Mouse (Mus musculus): ENCODE results near the gene Elf3. TPM values are rescaled to one million over a fixed set of nuclear protein-coding genes. Genes with fewer than 3 reads are reported as not detected.

Elf3 gene
- total and polyA plus RNA-seq, 3 experiments = 14.6 to 52.1 (median 28.6) TPM

- TF ChIP-seq UBTF (IDR thresholded peaks at IDR 0.05; ENCODE audit: low read depth, low read length) = no peak
These were observed 23.5 kb upstream of the Elf3 start (continued) for GRCm38 (mm10) chr1:135281841-135282240.

DNA sequence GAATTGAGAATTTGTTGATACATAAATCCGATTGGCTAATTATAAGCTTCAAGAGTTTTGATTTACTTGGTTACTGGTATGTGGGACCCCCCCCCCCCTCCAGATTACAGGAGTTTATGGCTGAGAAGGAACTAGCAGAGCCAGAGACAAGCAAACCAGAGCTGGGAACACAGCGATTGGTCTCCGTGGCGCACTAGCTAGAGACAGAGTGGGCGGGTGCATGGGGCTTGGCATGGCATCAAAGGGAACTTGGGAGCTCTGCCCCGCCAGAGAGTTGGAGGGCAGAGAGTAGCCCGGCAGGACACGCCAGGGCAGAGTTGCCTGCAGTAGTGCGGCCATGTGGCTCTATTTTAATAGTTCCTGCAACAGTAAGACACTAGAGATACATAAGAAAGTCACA lies 22.3 kb upstream of the Elf3 start:
- Histone ChIP-seq H3K9ac (ENCODE audit: insufficient read depth, low read depth) (no peak overlapping the region), H3K4me2 (ENCODE audit: insufficient read depth, low read depth, poor library complexity, severe bottlenecking) (no peak overlapping the region), H3K4me1 (ENCODE audit: control insufficient read depth in 1 of 2, insufficient read depth in 2 of 2) (peaks cover 3 to 30% of the 10 kb centered on the region in 2 experiments; a peak in 3 of 4 replicates), H3K9me3 (replicated peaks; ENCODE audit: low read length) (no peaks in the 10 kb centered on the region), H3K79me2 (replicated peaks; ENCODE audit: control insufficient read depth, extremely low read depth, insufficient read depth, poor library complexity, severe bottlenecking) (peaks cover 33% of the 10 kb centered on the region), H3K36me3 (replicated peaks in 1 of 2; ENCODE audit: control insufficient read depth in 1 of 2, insufficient read depth in 1 of 2, low read length in 1 of 2) (peaks cover 29 to 54% of the 10 kb centered on the region in 2 experiments), H3K4me3 (replicated peaks in 1 of 3; ENCODE audit: low read depth in 2 of 3, low read length in 2 of 3, poor library complexity in 1 of 3) (no peak overlapping the region), H3K27ac (ENCODE audit: insufficient read depth, low read depth) (no peak overlapping the region), H3K27me3 (replicated peaks) (no peaks in the 10 kb centered on the region)
- no peak for TF ChIP-seq EP300 (IDR thresholded peaks at IDR 0.05; ENCODE audit: low read length)
- TF ChIP-seq MAZ (IDR thresholded peaks at IDR 0.05; ENCODE audit: low read depth, low read length) = no peak
- dilution Hi-C loops (cut with MboI; ENCODE audit: extremely low pct_ligation_motif_present, extremely low pct_unique_long_range_greater_than_20kb, low sequenced_read_pairs) = no loop called here
- no peak for DNase-seq (ENCODE audit: extremely low read depth)
- in situ Hi-C loops (cut with MboI; ENCODE audit: low pct_ligation_motif_present, low pct_unique_long_range_greater_than_20kb, low sequenced_read_pairs) = no loop called here

GRCm38 (mm10) chr1:135271371-135271770 lies 13.0 kb upstream of the Elf3 start:
- H3K4me2 ChIP-seq (ENCODE audit: insufficient read depth, low read depth, poor library complexity, severe bottlenecking) = no peak overlapping the region
- H3K9me3 ChIP-seq (replicated peaks; ENCODE audit: low read length) = no peaks in the 10 kb centered on the region
- in situ Hi-C loops (cut with MboI; ENCODE audit: low pct_ligation_motif_present, low pct_unique_long_range_greater_than_20kb, low sequenced_read_pairs) = no loop called here
- dilution Hi-C loops (cut with MboI; ENCODE audit: extremely low pct_ligation_motif_present, extremely low pct_unique_long_range_greater_than_20kb, low sequenced_read_pairs) = no loop called here
- no peak for DNase-seq (ENCODE audit: extremely low read depth)
- no peak overlapping the region for H3K9ac ChIP-seq (ENCODE audit: insufficient read depth, low read depth)
- peaks cover 54 to 83% of the 10 kb centered on the region in 2 experiments for H3K36me3 ChIP-seq (replicated peaks in 1 of 2; ENCODE audit: control insufficient read depth in 1 of 2, insufficient read depth in 1 of 2, low read length in 1 of 2)
- TF ChIP-seq IRF4 (IDR thresholded peaks at IDR 0.05; ENCODE audit: low read depth, low read length) = no peak
- TF ChIP-seq SMC3 (IDR thresholded peaks at IDR 0.05; ENCODE audit: low read depth, low read length) = no peak
- TF ChIP-seq JUND (conservative IDR thresholded peaks at IDR 0.05; ENCODE audit: low read depth, low read length) = no peak
- TF ChIP-seq GABPA (IDR thresholded peaks at IDR 0.05; ENCODE audit: insufficient replicate concordance, low read depth, low read length) = no peak
- no peak for TF ChIP-seq POLR2A (IDR thresholded peaks at IDR 0.05; ENCODE audit: low read depth, low read length)
- TF ChIP-seq ZC3H11A (IDR thresholded peaks at IDR 0.05; ENCODE audit: low read depth, low read length) = no peak
- TF ChIP-seq RCOR1 (conservative IDR thresholded peaks at IDR 0.05; ENCODE audit: low read depth, low read length) = no peak
- no peak for TF ChIP-seq MXI1 (IDR thresholded peaks at IDR 0.05; ENCODE audit: low read depth, low read length)
- no peak for TF ChIP-seq ZNF384 (IDR thresholded peaks at IDR 0.05; ENCODE audit: low read depth, low read length)
- no peak for TF ChIP-seq CHD1 (IDR thresholded peaks at IDR 0.05; ENCODE audit: low read depth, low read length)
- TF ChIP-seq BHLHE40 (IDR thresholded peaks at IDR 0.05; ENCODE audit: low read depth, low read length) = no peak
- H3K79me2 ChIP-seq (replicated peaks; ENCODE audit: control insufficient read depth, extremely low read depth, insufficient read depth, poor library complexity, severe bottlenecking) = no peaks in the 10 kb centered on the region; the same call in 1 of the 2 replicates
- no peak overlapping the region for H3K27ac ChIP-seq (ENCODE audit: insufficient read depth, low read depth)
- H3K4me1 ChIP-seq (ENCODE audit: control insufficient read depth in 1 of 2, insufficient read depth in 2 of 2) = peaks cover 13 to 25% of the 10 kb centered on the region in 2 experiments; a peak in 3 of 4 replicates
- H3K4me3 ChIP-seq (replicated peaks in 1 of 3; ENCODE audit: low read depth in 2 of 3, low read length in 2 of 3, poor library complexity in 1 of 3) = no peak overlapping the region
- H3K27me3 ChIP-seq (replicated peaks) = no peaks in the 10 kb centered on the region

All from CH12.LX (cell line).